Mouse (Mus musculus) fat pad, adult 2 months (tissue): ENCODE measurements around the gene Ipo4.

Experiments used
- DNase-seq: peaks from one replicate; pipeline ENCODE4 v3.0.0-alpha.2; 2011; ENCODE audit warnings: low read depth, low spot score; ENCODE audit errors: extremely low read depth

Ipo4 gene

GRCm38 (mm10) chr14:55634874-55635522 lies 759 bp downstream of the Ipo4 start:
- no peak for DNase-seq

- no peak for DNase-seq
Measured at GRCm38 (mm10) chr14:55629312-55629711, 6.4 kb downstream of the Ipo4 start.

GRCm38 (mm10) chr14:55628077-55628827 lies 7.5 kb downstream of the Ipo4 start:
- no peak for DNase-seq

GRCm38 (mm10) chr14:55618486-55619195 lies 17.1 kb downstream of the Ipo4 start:
- no peak for DNase-seq

- no peak for DNase-seq
Measured at GRCm38 (mm10) chr14:55617822-55618221, 17.9 kb downstream of the Ipo4 start, which contains the start of gene Rec8. Gene Rec8, plus strand, starts transcription at chr14:55618037.

GRCm38 (mm10) chr14:55616844-55617243 lies 18.9 kb downstream of the Ipo4 start:
- DNase-seq: no peak

GRCm38 (mm10) chr14:55615876-55616275 lies 19.9 kb downstream of the Ipo4 start:
- DNase-seq: no peak

- DNase-seq: no peak
Measured at GRCm38 (mm10) chr14:55614565-55615178, 21.1 kb downstream of the Ipo4 start.

GRCm38 (mm10) chr14:55613346-55613745 lies 22.4 kb downstream of the Ipo4 start:
- no peak for DNase-seq

- DNase-seq: no peak
Measured at GRCm38 (mm10) chr14:55608339-55608738, 27.4 kb downstream of the Ipo4 start.

- DNase-seq: no peak
Measured at GRCm38 (mm10) chr14:55605743-55606459, 29.9 kb downstream of the Ipo4 start.

GRCm38 (mm10) chr14:55604823-55605222 lies 30.9 kb downstream of the Ipo4 start:
- no peak for DNase-seq

GRCm38 (mm10) chr14:55603633-55604576 lies 31.9 kb downstream of the Ipo4 start:
- peak; percentile 66 for DNase-seq

GRCm38 (mm10) chr14:55603271-55603632 lies 32.5 kb downstream of the Ipo4 start, which contains the start of gene Irf9:
Gene Irf9, plus strand, starts transcription at chr14:55603571.
- no peak for DNase-seq

- no peak for DNase-seq
Measured at GRCm38 (mm10) chr14:55598521-55599390, 37.0 kb downstream of the Ipo4 start.

- DNase-seq: no peak
Measured at GRCm38 (mm10) chr14:55596036-55596690, 39.6 kb downstream of the Ipo4 start.

GRCm38 (mm10) chr14:55592226-55592625 lies 43.5 kb downstream of the Ipo4 start:
- no peak for DNase-seq

GRCm38 (mm10) chr14:55591331-55591891 lies 44.3 kb downstream of the Ipo4 start, which contains the start of gene Rnf31:
Gene Rnf31, plus strand, starts transcription at chr14:55591708.
- DNase-seq: peak; percentile 67
